Mouse (Mus musculus) small intestine, adult 2 months (tissue): Measurements from ENCODE around the gene Trove2. TPM values are rescaled to one million over a fixed set of nuclear protein-coding genes. Genes with fewer than 3 reads are reported as not detected.

Source experiments
- H3K27ac ChIP-seq: fragments of 200-500 bp; 2 replicates; pipeline ENCODE4 v1.5.1; 2012; ENCODE audit warnings: low read depth, low read length, control low read depth, inconsistent platforms; ENCODE audit not compliant: insufficient read depth
- H3K27me3 ChIP-seq: fragments of 200-500 bp; 2 replicates; pipeline ENCODE4 v1.6.1; 2012; ENCODE audit warnings: mild to moderate bottlenecking, moderate library complexity, low read length, inconsistent platforms; ENCODE audit not compliant: control insufficient read depth, insufficient read depth
- H3K36me3 ChIP-seq: fragments of 200-500 bp; 2 replicates; pipeline ENCODE4 v1.6.1; 2012; ENCODE audit warnings: mild to moderate bottlenecking, low read length, control low read depth, inconsistent platforms; ENCODE audit not compliant: control insufficient read depth, insufficient read depth
- H3K4me1 ChIP-seq: fragments of 200-500 bp; 2 replicates; pipeline ENCODE4 v1.6.1; 2012; ENCODE audit warnings: low read length, inconsistent platforms, mixed read lengths; ENCODE audit not compliant: control insufficient read depth, insufficient read depth, insufficient read length
- H3K4me3 ChIP-seq: fragments of 200-500 bp; 2 replicates; pipeline ENCODE4 v1.5.1; 2012; ENCODE audit warnings: low read depth, mild to moderate bottlenecking, control low read depth, inconsistent platforms, low read length, moderate library complexity
- CTCF ChIP-seq: fragments of 200-500 bp; IDR thresholded peaks from 2 replicates; pipeline ENCODE4 v1.5.1; 2012; ENCODE audit warnings: low read depth, mild to moderate bottlenecking, control low read depth, inconsistent platforms, low read length, moderate library complexity, mixed read lengths; ENCODE audit not compliant: insufficient replicate concordance, insufficient read length; ENCODE audit errors: extremely low read depth
- POLR2A ChIP-seq: fragments of 200-500 bp; IDR thresholded peaks from 2 replicates; pipeline ENCODE4 v1.6.1; 2012; ENCODE audit warnings: low read depth, mild to moderate bottlenecking, control low read depth, inconsistent platforms, low read length, moderate library complexity
- WGBS: fragments of 180-500 bp; shearing (Covaris S2); methylation state at CpG from one replicate; pipeline ENCODE4 v1.1.7; 2018; 5-methylcytosine and 5-hydroxymethylcytosine counted together
- polyA plus RNA-seq: library from polyadenylated mRNA; depleted of rRNA; stranded (reverse); fragments of >200 nt; gene quantifications from 2 replicates; pipeline ENCODE4 v1.2.3, GENCODE M21; 2012

Gene Trove2
- polyA plus RNA-seq, 1 experiment, result 0.08 TPM

GRCm38 (mm10) chr1:143788584-143789227 lies 11.8 kb upstream of the Trove2 start:
- WGBS, result 78% methylated on average over 2 of the region's 2 CpGs
- H3K27me3 ChIP-seq, result no peaks in the 10 kb centered on the region

DNA sequence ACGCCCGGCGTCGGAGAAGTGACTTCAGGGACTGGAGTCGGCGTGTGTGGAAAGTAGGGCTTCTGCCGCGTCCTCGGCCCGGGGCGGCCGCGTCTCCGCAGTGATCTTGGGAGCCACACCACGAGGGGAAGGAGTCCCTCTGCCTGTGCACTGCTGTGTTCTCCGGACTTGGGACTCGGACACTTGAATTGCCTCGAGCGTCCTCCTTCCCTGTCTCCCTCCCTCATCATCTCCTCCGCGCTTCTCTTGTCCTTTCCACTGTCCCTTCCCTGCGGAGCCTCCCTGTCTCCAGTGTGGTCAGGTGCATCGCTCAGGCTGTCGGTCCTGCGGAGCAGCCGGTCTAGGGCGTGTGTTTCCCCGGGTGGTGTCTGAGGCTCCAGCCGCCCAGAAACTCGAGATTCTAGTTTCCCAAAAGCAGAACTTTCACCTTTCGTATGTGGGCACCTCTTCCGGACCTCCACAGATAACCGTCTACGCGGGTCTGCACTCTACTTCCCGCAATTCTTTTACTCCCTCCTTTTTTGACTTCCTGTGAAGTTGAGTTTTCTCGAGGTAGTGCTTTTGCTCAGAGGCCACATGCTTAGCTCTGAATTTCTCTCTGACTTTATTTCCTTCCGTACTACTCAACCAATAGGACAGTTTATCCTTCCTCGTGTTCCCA lies 820 bp upstream of the Trove2 start:
- Histone ChIP-seq H3K4me3 (peak overlapping the region; percentile 84), H3K4me1 (no peaks in the 10 kb centered on the region), H3K36me3 (no peaks in the 10 kb centered on the region), H3K27me3 (no peaks in the 10 kb centered on the region), H3K27ac (peak overlapping the region; percentile 11; the same call in 1 of the 2 replicates)
- TF ChIP-seq POLR2A (no peak), CTCF (no peak)
- WGBS, result under 1% methylated on average over 39 of the region's 39 CpGs

More at GRCm38 (mm10) chr1:143788584-143789227, 11.8 kb upstream of the Trove2 start:
- peaks cover 3% of the 10 kb centered on the region; the same call in 1 of the 2 replicates for H3K36me3 ChIP-seq
- H3K27ac ChIP-seq, result no peak overlapping the region
- TF ChIP-seq POLR2A (no peak), CTCF (peak; percentile 85; the same call in 1 of the 2 replicates)
- no peaks in the 10 kb centered on the region for H3K4me1 ChIP-seq
- H3K4me3 ChIP-seq, result no peak overlapping the region

- Histone ChIP-seq H3K4me1 (no peaks in the 10 kb centered on the region), H3K27me3 (no peaks in the 10 kb centered on the region), H3K4me3 (no peak overlapping the region), H3K27ac (no peak overlapping the region), H3K36me3 (peaks cover 2% of the 10 kb centered on the region; the same call in 1 of the 2 replicates)
- no peak for TF ChIP-seq CTCF
- TF ChIP-seq POLR2A, result no peak
- WGBS, result 76% methylated on average over 6 of the region's 6 CpGs
These were observed 3.0 kb downstream of the Trove2 start for GRCm38 (mm10) chr1:143773909-143774308.

DNA sequence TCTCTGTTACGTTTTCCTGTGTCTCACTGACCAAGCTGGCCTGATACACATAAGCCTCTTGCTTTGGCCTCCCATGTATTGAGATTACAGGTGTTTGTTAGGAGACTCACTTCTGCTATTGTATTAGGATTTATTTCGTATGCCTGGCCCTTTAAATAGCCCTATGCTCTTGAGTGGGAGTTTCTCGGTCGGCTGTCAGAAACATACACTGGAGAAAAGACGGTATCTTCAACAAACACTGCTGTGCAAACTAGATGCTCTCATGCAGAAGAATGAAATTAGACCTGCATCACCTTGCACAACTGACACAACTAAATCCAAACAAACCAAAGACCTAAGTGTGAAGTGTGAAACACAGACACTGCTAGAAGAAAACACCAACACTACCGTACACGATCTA lies 3.8 kb downstream of the Trove2 start:
- WGBS, result 66% methylated on average over 7 of the region's 7 CpGs
- no peaks in the 10 kb centered on the region for H3K4me1 ChIP-seq
- no peak for TF ChIP-seq POLR2A
- no peak for TF ChIP-seq CTCF
- H3K36me3 ChIP-seq, result peaks cover 2% of the 10 kb centered on the region; the same call in 1 of the 2 replicates
- no peak overlapping the region for H3K4me3 ChIP-seq
- no peaks in the 10 kb centered on the region for H3K27me3 ChIP-seq
- no peak overlapping the region for H3K27ac ChIP-seq

DNA sequence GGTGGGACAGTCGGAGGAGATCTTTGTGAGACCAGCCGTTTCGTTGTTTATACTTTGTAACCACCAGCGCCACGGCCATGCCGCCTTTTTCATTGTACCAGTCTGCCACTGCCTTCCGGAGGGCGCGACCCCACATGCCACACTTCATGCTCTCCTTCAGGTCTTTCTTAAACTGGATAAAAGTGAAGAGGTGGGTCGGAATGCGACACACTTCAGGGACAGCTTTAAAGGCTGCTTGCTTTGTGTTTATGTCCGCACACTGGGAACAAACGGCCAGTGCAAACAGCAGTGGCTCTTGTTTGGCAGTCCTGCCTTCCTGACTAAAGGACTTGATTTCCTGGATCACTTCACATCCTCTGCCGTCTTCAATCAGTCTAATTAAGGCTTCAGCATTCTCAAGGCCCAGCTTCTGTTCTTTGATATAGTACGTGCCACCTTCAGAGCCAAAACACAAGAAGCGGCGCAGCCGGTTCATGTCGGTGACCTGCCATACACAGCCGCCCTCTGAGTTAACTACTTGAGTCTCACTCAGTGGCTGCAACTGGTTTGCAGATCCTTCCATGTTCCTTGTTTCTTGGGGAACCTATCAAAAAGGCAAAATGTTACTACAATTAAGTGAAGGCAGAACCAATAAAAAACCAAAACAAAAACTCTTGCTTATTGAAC lies 6.3 kb downstream of the Trove2 start:
- TF ChIP-seq CTCF, result no peak
- TF ChIP-seq POLR2A, result no peak
- Histone ChIP-seq H3K27me3 (no peaks in the 10 kb centered on the region), H3K36me3 (peaks cover 2% of the 10 kb centered on the region; the same call in 1 of the 2 replicates), H3K27ac (no peak overlapping the region), H3K4me3 (no peak overlapping the region), H3K4me1 (no peaks in the 10 kb centered on the region)
- WGBS, result 78% methylated on average over 20 of the region's 20 CpGs

DNA sequence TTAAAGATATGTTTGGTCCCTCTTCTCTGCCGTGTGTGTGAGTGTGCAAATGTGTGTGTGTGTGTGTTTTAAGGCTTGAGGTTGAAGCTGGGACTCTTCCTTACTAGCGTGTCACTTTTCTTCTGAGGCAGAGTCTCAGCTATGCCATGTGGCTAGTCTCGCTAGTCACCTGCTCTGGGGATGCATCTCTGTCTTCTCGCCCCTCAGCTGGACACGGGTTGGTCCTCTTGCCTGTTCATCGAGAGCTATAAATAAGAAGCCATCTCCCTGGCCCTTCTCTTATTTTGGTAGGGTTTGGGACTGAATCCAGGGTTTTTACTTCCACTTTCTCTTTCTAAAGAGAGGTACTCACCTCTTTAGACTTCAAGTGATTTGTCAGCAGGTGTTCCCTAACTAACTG lies 10.6 kb downstream of the Trove2 start:
- H3K36me3 ChIP-seq, result peaks cover 2% of the 10 kb centered on the region; the same call in 1 of the 2 replicates
- H3K27me3 ChIP-seq, result no peaks in the 10 kb centered on the region
- H3K27ac ChIP-seq, result no peak overlapping the region
- H3K4me3 ChIP-seq, result no peak overlapping the region
- 79% methylated on average over 6 of the region's 6 CpGs for WGBS
- TF ChIP-seq POLR2A (no peak), CTCF (no peak)
- no peaks in the 10 kb centered on the region for H3K4me1 ChIP-seq

DNA sequence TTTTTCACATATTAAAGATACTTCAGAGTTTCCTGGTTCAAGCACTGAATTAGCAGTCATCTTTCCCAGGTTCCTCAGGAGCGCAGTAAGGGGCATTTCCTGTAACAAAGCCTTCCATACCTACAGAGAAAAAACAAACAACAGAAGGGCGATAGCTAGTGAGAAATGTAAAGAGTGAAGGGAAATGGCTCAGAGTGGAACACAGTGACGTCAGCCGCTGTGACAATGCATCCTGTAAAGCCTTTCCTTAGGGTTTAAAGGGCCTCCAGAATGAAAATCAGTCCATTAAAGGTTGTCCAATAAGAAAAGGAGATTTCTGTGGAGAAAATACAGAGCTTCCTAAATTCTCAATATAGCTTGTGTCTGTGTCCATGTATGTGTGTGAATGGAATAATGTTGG lies 11.1 kb downstream of the Trove2 start:
- H3K4me3 ChIP-seq, result no peak overlapping the region
- no peaks in the 10 kb centered on the region for H3K27me3 ChIP-seq
- H3K36me3 ChIP-seq, result peaks cover 2% of the 10 kb centered on the region; the same call in 1 of the 2 replicates
- H3K4me1 ChIP-seq, result no peaks in the 10 kb centered on the region
- WGBS, result 91% methylated on average over 4 of the region's 4 CpGs
- TF ChIP-seq CTCF (no peak), POLR2A (no peak)
- H3K27ac ChIP-seq, result no peak overlapping the region
